Mouse (Mus musculus) spleen, adult 2 months (tissue): ENCODE measurements around the gene Tmod2. TPM values are rescaled to one million over a fixed set of nuclear protein-coding genes. Genes with fewer than 3 reads are reported as not detected.

ENCODE experiments used
- DNase-seq, 2 experiments: peaks; one replicate each; pipeline versions ENCODE4 v3.0.0 to v3.0.0-alpha.2; 2012 to 2021; ENCODE audit warnings: low spot score in 2 of 2, low read depth in 1 of 2
- H3K27ac ChIP-seq: fragments of 200-500 bp; 2 replicates; pipeline ENCODE4 v1.5.1; 2012; ENCODE audit warnings: low read length, inconsistent platforms; ENCODE audit not compliant: insufficient read depth
- H3K27me3 ChIP-seq: fragments of 200-500 bp; 2 replicates; pipeline ENCODE4 v1.6.1; 2012; ENCODE audit warnings: mild to moderate bottlenecking, moderate library complexity, low read length, inconsistent platforms; ENCODE audit not compliant: control insufficient read depth, insufficient read depth
- H3K36me3 ChIP-seq: fragments of 200-500 bp; 2 replicates; pipeline ENCODE4 v1.6.1; 2012; ENCODE audit warnings: mild to moderate bottlenecking, low read length, inconsistent platforms; ENCODE audit not compliant: control insufficient read depth, insufficient read depth
- H3K4me1 ChIP-seq: fragments of 200-500 bp; 2 replicates; pipeline ENCODE4 v1.6.1; 2011; ENCODE audit warnings: inconsistent platforms; ENCODE audit not compliant: control insufficient read depth, insufficient read depth, insufficient read length
- H3K4me3 ChIP-seq: fragments of 200-500 bp; 2 replicates; pipeline ENCODE4 v1.5.1; 2011; ENCODE audit warnings: mild to moderate bottlenecking, inconsistent platforms; ENCODE audit not compliant: insufficient read depth, insufficient read length; ENCODE audit errors: extremely low read depth
- CTCF ChIP-seq: fragments of 200-500 bp; IDR thresholded peaks from 2 replicates; pipeline ENCODE4 v1.5.1; 2011; ENCODE audit warnings: mild to moderate bottlenecking, inconsistent platforms; ENCODE audit not compliant: insufficient read depth, insufficient read length, insufficient replicate concordance; ENCODE audit errors: extremely low read depth
- POLR2A ChIP-seq: fragments of 200-500 bp; IDR thresholded peaks from 2 replicates; pipeline ENCODE4 v1.6.1; 2011; ENCODE audit warnings: low read depth, low read length, inconsistent platforms
- WGBS: fragments of 180-500 bp; shearing (Covaris S2); methylation state at CpG from one replicate; pipeline ENCODE4 v1.1.7; 2018; 5-methylcytosine and 5-hydroxymethylcytosine counted together
- polyA plus RNA-seq: library from polyadenylated mRNA; depleted of rRNA; stranded (reverse); fragments of >200 nt; gene quantifications from 2 replicates; pipeline ENCODE4 v1.2.3, GENCODE M21; 2012

Gene Tmod2
- polyA plus RNA-seq, 1 experiment, result 0.19 TPM

- DNase-seq, result no peak
- Histone ChIP-seq H3K4me3 (no peak overlapping the region), H3K4me1 (no peaks in the 10 kb centered on the region; the same call in 1 of the 2 replicates), H3K27ac (no peak overlapping the region), H3K27me3 (no peaks in the 10 kb centered on the region), H3K36me3 (no peaks in the 10 kb centered on the region)
- 82% methylated on average over 8 of the region's 8 CpGs for WGBS
- TF ChIP-seq POLR2A, result no peak
- TF ChIP-seq CTCF, result no peak
These were observed 22.5 kb upstream of the Tmod2 start for GRCm38 (mm10) chr9:75633603-75634002.

GRCm38 (mm10) chr9:75632902-75633301 lies 21.8 kb upstream of the Tmod2 start:
- no peaks in the 10 kb centered on the region; the same call in 1 of the 2 replicates for H3K4me1 ChIP-seq
- H3K4me3 ChIP-seq, result no peak overlapping the region
- 87% methylated on average over 1 of the region's 1 CpGs for WGBS
- TF ChIP-seq POLR2A (no peak), CTCF (peak; percentile 7; the same call in 1 of the 2 replicates)
- no peaks in the 10 kb centered on the region for H3K36me3 ChIP-seq
- H3K27me3 ChIP-seq, result no peaks in the 10 kb centered on the region
- DNase-seq, result no peak
- H3K27ac ChIP-seq, result no peak overlapping the region

- Histone ChIP-seq H3K4me3 (no peak overlapping the region), H3K4me1 (no peaks in the 10 kb centered on the region; the same call in 1 of the 2 replicates), H3K27ac (no peak overlapping the region), H3K27me3 (no peaks in the 10 kb centered on the region; the same call in 1 of the 2 replicates), H3K36me3 (no peaks in the 10 kb centered on the region)
- DNase-seq, result no peak
- 90% methylated on average over 10 of the region's 10 CpGs for WGBS
- TF ChIP-seq POLR2A, result no peak
- no peak for TF ChIP-seq CTCF
These were observed 21.0 kb upstream of the Tmod2 start for GRCm38 (mm10) chr9:75632111-75632510.

GRCm38 (mm10) chr9:75630823-75631454 lies 19.8 kb upstream of the Tmod2 start:
- 47% methylated on average over 8 of the region's 8 CpGs for whole genome bisulfite sequencing
- DNase-seq, result no peak
- H3K27ac ChIP-seq, result peak overlapping the region; percentile 23; the same call in 1 of the 2 replicates

GRCm38 (mm10) chr9:75626308-75626604 lies 15.1 kb upstream of the Tmod2 start:
- WGBS, result 4% methylated on average over 14 of the region's 14 CpGs
- H3K27ac ChIP-seq, result peak overlapping the region; percentile 41; the same call in 1 of the 2 replicates
- H3K36me3 ChIP-seq, result no peaks in the 10 kb centered on the region
- peaks cover 5% of the 10 kb centered on the region for H3K4me1 ChIP-seq
- peak overlapping the region; percentile 72 for H3K4me3 ChIP-seq
- no peak for TF ChIP-seq CTCF
- no peak for TF ChIP-seq POLR2A
- DNase-seq, result no peak
- H3K27me3 ChIP-seq, result peaks cover 7% of the 10 kb centered on the region

More at GRCm38 (mm10) chr9:75630823-75631454, 19.8 kb upstream of the Tmod2 start:
- Histone ChIP-seq H3K4me3 (no peak overlapping the region), H3K4me1 (no peaks in the 10 kb centered on the region; the same call in none of the 2 replicates), H3K36me3 (no peaks in the 10 kb centered on the region), H3K27me3 (peaks cover under 1% of the 10 kb centered on the region; the same call in 1 of the 2 replicates)
- TF ChIP-seq CTCF (no peak), POLR2A (no peak)

- Histone ChIP-seq H3K4me3 (peak within 1 kb of the TSS; percentile 72), H3K4me1 (peaks cover 5% of the 10 kb centered on the region; the same call in 1 of the 2 replicates), H3K27ac (peak within 1 kb of the TSS; percentile 57), H3K27me3 (peaks cover 7% of the 10 kb centered on the region), H3K36me3 (no peaks in the 10 kb centered on the region)
- TF ChIP-seq CTCF (no peak), POLR2A (no peak)
- peak in 1 of 2 experiments; percentile 26 for DNase-seq
- under 1% methylated on average over 75 of the region's 94 CpGs for WGBS
These were observed 14.6 kb upstream of the Tmod2 start, which contains the start of gene Lysmd2 for GRCm38 (mm10) chr9:75625556-75626307. Gene Lysmd2 (plus strand): TSS chr9:75625741.
